8 mouse cellular contexts compared by ENCODE assay signal in the genomic region with DNA sequence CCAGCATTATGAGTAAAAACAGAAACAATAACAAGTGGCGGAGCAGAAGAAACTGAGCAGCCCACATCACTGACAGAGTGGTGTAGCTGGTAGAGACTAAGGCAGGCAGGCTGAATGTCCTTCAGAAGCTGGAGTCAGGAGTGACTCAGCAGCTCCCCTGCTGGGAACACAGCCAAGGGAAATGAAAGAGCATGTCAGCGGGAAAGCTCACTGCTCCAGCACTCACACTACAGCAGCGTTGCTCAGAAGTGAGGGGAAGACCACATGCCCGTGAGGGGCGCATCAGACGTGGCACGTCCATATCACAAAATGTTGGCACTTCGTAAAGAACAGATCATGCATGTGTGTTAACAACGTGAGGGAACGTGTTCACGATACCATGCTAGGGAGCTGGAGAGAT. TPM values are rescaled to one million over a fixed set of nuclear protein-coding genes. Genes with fewer than 3 reads are reported as not detected.
DNase-seq lines count a peak whose midpoint lies in the region; ATAC-seq lines count a peak whose summit lies in the region.

No protein-coding gene starts in this region.

- H3K9me3 ChIP-seq in intestine, embryonic 15.5 days, result no peaks in the 10 kb centered on the region

- 0 out of 2 replicates have a peak, but pooled peaks cover 8% of the 10 kb centered on the region for H3K4me1 ChIP-seq in intestine, embryonic 15.5 days (replicated peaks)

- no peaks in the 10 kb centered on the region for H3K36me3 ChIP-seq in intestine, embryonic 15.5 days

- ATAC-seq in intestine, embryonic 15.5 days, result peak; percentile 54
- peak; percentile 75 for ATAC-seq in megakaryocyte-erythroid progenitor cell, adult 5-6 weeks (replicated peaks; ENCODE audit: low FRiP score, low TSS enrichment, poor library complexity, severe bottlenecking)

- intact Hi-C loops in gastrocnemius, postnatal 14 days (cut with DNase I; ENCODE audit: low total_unique reads), result no loop called here
- intact Hi-C loops in left cerebral cortex, postnatal 14 days (cut with DNase I), result loop anchor here (5.0 kb wide), 1 partner anchor 58 kb away; no protein-coding TSS in a partner anchor

- no peak overlapping the region for H3K9ac ChIP-seq in intestine, embryonic 15.5 days

- DNase-seq in ZHBTc4 (ENCODE audit: low read depth, low spot score), result peak; percentile 95
- DNase-seq in cerebellum, postnatal 36 days, result peak; percentile 77 to 81
- peak; percentile 85 for DNase-seq in gastrocnemius, postnatal 14 days
- peak; percentile 88 to 92 for DNase-seq in left cerebral cortex, postnatal 14 days (ENCODE audit: low spot score in 2 of 2)
- DNase-seq in right cerebral cortex, postnatal 36 days (ENCODE audit: low spot score in 2 of 2), result peak; percentile 85 to 89
- peak; percentile 82 for DNase-seq in yolk sac, embryonic 10.5 days (ENCODE audit: low spot score)

- 36% methylated on average over 11 of the region's 11 CpGs for WGBS in intestine, embryonic 15.5 days

- 0 out of 2 replicates have a peak, but pooled peaks cover 4% of the 10 kb centered on the region for H3K27me3 ChIP-seq in intestine, embryonic 15.5 days (replicated peaks)

- H3K27ac ChIP-seq in intestine, embryonic 15.5 days, result no peak overlapping the region

- no peak overlapping the region for H3K4me2 ChIP-seq in intestine, embryonic 15.5 days (replicated peaks)

- H3K4me3 ChIP-seq in intestine, embryonic 15.5 days (replicated peaks), result no peak overlapping the region

RNA-seq across cellular contexts. Expression of gene Abcc4, which starts 3.7 kb away (rescaled TPM):
- total RNA-seq in gastrocnemius, postnatal 14 days (2021), result 1 to 10 TPM; 7.9 to 8.2 TPM
- 2.2 and 2.3 TPM in 2 replicates for polyA plus RNA-seq in intestine, embryonic 15.5 days (2015; fragmentation: Nextera tagmentation; extraction: Ambion mirVana)
- 1 to 10 TPM; 7.9 to 9.6 TPM for total RNA-seq in left cerebral cortex, postnatal 14 days (2021)
- 20.5 and 25.4 TPM in 2 replicates for total RNA-seq in megakaryocyte-erythroid progenitor cell, adult 5-6 weeks (2014; fragmentation: Nextera tagmentation)
- 12.2 and 15.6 TPM in 2 replicates for total RNA-seq in megakaryocyte-erythroid progenitor cell, adult 5-6 weeks (2017)
